Mouse (Mus musculus) gastrocnemius, adult 8-10 months (tissue): ENCODE results near the gene Rbsn. TPM values are rescaled to one million over a fixed set of nuclear protein-coding genes. Genes with fewer than 3 reads are reported as not detected.

ENCODE experiments used
- DNase-seq, 2 experiments: peaks; one replicate each; pipeline ENCODE4 v3.0.0; 2022; ENCODE audit warnings: low spot score in 2 of 2
- total RNA-seq, 4 experiments: library from RNA; stranded (reverse); gene quantifications; 2 replicates each; pipeline ENCODE4 v1.2.4; 2022

Gene Rbsn
- total RNA-seq, 4 experiments from 2014 or later: 9.5 to 13.4 (median 11.3) TPM

GRCm38 (mm10) chr6:92176450-92176849 is 38.3 kb downstream of the Rbsn start:
- no peak for DNase-seq

GRCm38 (mm10) chr6:92162724-92163123 is 52.0 kb downstream of the Rbsn start:
- no peak for DNase-seq

DNA sequence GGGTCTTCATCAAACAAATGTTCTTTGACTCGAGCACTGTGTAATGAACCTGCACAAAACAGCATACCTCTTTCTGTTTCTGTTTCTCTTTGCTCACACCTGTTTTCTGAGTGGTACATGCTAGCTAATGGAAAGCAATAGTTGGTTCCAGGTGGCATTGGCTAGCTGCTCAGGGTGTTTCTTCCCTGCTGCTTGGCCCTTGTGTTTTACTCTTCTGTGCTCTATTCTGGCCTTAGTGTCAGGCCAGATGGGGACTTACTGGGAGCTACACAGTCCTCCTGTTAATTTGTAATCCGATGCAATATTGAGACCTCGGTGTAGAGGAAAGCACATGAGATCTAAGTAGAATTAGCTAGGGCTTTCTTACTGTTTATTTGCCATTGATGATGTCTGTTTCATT is 55.9 kb downstream of the Rbsn start:
- DNase-seq: no peak

- DNase-seq: no peak
Measured at GRCm38 (mm10) chr6:92153774-92154173, 61.0 kb downstream of the Rbsn start.

- no peak for DNase-seq
Measured at GRCm38 (mm10) chr6:92145881-92146280, 68.8 kb downstream of the Rbsn start.

Other genes with a start within 250 kb of the Rbsn start
- 1 to 10 TPM; 6.4 to 8.4 (median 7.4) TPM for gene Fgd5, start 236.0 kb downstream of the Rbsn start, total RNA-seq
- 10 to 100 TPM; 20.7 to 26.5 (median 25.0) TPM for gene Nr2c2, start 123.5 kb downstream of the Rbsn start, total RNA-seq
- gene Mrps25, start 30.9 kb downstream of the Rbsn start, total RNA-seq: 10 to 100 TPM; 30.4 to 36.8 (median 36.1) TPM
- gene Trh, start 29.7 kb upstream of the Rbsn start, total RNA-seq: not detected